Mouse (Mus musculus): ENCODE measurements at regions not wholly inside any gene's neighbourhood (a gene's known extent, or its start where the extent isn't known, plus 50 kb on each side); places are given as distances from the start of the nearest gene placed in this dataset.
A peak's percentile ranks its signal among the peaks of the same experiment; 100 is the strongest.

- DNase-seq = peak; percentile 5
These were observed 476.8 kb upstream of the Mms22l start for GRCm38 (mm10) chr4:24019178-24020104.

Data from right cerebral cortex, postnatal 25 days (tissue).